Mouse (Mus musculus) thymus, postnatal 14 days (tissue): ENCODE results near the gene Tnrc6b.

Source experiments
- DNase-seq: peaks from one replicate; pipeline ENCODE4 v3.0.0; 2021

Gene Tnrc6b

DNA sequence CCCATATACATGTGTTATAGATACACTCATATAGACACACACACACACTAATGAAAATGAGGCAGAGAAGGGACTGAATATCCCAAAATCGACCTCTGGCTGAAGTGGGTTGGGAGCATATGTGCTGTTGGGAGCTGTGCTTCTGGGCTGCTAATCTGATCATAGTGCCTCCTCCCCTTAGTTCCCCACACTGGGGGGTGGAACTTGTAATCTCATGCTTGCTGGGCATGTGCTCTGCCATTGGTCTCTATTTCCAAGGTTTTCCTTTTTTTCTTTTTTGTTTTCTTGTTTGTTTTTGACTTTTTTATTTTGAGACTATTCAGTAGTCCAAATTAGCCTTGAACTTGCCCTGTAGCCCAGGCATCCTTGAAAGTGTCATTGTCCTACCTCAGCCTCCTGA is 277.2 kb downstream of the Tnrc6b start:
- no peak for DNase-seq

GRCm38 (mm10) chr15:80989712-80990111 is 278.6 kb downstream of the Tnrc6b start:
- DNase-seq, result no peak
